Mouse (Mus musculus) kidney, postnatal 36 days (tissue): ENCODE measurements around the gene Upf2.
"Not testable (repeated sequence)": the region's sequence is repeated elsewhere in the genome, so short reads cannot be mapped to it uniquely, and the experiment has no call there.

ENCODE experiments used
- DNase-seq, 2 experiments: peaks; one replicate each; pipeline ENCODE4 v3.0.0; 2021 to 2022; ENCODE audit warnings: mixed read lengths in 2 of 2

Gene Upf2

DNA sequence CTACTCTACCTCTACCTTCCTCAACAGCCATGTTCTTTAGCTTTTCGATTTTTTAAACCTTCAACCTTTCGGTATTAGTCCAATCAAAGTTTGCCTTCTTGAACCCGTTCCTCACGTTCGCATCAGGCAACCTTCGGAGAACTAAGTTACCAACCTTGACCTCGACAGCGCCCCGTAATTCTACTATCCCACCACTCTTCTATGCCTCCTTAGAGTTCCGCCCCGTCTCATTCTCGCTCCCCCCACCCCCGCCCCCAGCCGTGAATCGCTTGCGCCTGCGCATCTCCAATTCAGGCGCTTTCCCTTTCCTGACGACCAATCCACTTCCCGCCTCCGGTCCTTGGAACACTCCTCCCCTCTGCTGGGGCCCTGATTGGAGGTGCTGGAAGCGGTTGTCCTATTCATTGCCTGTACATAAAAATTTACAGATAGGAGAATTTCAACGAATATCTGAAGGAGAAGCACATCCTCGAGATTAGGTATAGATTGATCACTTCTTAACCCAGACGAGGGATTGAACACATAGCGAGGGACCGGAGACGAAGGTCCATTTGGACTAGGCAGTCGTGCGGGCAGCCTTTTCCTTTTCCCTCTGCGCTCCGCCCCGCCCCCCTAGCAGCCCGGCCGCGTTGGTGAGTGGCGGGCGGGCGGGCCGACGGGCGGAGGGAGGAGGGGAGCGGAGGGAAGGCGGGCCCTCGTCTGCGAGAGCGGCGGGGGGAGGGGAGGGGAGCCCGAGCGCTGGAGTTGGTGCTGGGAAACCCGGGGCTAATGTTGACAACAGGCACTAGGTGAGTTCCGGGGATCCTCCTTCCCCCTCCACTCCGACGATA, at the start of gene Upf2:
TSS of gene Upf2 (plus strand) at position 704 of the 830 bp plus-strand sequence.
- peak; percentile 97 to 99 for DNase-seq

DNA sequence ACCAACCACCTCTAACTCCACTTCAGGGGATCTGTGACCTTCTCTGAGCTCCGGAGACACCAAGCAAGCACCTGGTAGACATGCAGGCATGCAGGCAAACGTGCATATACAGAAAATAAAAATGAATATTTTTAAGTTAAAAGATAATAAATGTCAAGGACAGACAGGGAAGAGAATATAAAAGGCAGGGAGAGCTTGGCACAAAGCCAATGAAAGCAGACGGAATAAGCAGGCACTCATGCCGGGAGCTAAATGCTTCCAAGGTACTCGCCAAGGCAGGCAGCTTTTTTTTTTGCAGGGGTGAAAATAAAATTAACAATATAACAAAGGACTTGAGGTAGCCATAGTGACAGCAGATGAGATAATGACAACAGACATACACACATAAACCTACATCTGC, 45.2 kb upstream of the Upf2 start:
- peak; percentile 28 to 36 for DNase-seq

DNA sequence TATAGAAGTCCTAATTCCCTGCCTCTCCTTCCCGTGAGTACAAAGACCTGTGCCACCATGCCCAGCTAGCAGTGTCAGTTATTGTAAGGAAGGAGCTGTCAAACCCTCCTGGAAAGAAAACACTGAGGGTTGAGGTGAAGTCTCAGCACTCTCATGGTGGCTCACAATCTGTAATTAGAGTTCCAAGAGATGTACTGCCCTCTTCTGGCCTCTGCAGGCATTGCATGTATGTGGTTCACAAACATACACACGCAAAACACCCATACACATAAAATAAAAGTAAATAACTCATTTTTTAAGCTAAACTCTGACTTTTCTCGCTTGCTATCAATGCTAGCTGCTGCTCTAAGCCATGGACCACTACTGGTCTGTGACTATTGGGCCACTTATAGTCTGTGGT, 44.6 kb upstream of the Upf2 start:
- DNase-seq, result peak; percentile 29 to 78

DNA sequence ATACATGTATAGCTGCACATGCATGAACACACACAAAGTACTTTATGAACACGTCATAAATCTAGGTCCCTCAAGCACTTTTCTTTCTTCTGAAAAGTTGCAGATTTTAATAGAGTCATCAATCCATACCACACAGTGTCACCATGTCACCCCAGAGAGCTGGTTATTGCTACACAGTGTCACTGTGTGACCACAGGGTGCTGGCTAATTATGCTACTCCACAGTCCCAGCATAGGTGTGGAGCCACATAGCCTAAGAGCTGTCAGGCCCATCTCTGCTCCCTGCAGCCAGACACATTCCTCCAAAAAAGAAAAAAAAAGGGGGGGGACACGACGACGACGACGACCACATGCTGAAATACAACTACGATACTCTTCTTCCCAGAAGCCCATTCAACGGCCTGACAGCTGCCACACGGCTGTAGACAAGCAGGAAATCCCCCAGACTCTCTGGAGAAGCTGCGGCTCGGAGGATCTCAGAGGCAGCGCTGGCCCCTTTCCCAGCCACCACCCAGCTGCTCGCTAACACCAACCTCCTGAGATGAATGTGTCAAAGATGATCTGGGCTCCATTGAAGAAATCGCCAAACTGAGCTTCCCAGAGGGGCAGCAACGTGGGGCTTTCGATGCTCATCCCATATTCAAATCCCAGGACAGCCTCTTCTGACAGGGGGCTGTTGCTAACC, 39.8 kb upstream of the Upf2 start:
- DNase-seq, result no peak

DNA sequence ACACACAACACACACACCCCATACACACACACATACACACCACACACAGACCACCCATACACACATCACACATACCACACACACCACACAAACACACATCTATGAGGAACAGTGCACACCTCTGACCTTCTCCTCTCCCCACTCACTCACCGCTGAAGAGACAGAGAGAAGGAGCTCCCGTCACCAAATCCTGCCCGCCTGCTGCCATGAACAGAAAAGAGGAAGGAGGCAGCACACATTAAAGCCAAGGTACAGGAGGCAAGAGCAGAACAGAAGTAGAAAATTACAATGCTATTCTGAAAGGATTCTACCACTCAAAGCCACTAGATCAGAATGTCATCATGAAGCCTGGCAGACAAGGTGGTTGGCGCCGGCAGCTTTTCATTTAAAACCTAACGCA, 28.4 kb upstream of the Upf2 start:
- DNase-seq, result no peak

DNA sequence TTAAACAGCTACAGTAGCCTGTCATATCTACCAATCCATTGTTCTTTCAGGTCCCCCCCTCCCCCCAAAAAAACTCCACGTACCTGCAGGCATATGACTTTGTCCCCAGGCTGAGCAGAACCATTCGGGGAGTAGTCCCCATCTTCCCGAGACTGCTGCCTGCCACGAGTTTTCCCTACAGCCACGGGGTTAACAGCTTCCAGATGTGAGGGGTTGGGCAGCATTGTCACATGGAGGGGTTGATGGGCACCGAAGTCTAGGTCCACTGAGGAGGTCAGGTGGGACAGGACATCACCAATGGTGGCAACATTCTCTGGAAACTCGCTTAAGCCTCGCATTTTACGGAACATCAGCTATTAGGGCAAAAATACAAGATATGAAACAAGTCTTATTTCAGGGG, 27.5 kb upstream of the Upf2 start:
- no peak for DNase-seq

DNA sequence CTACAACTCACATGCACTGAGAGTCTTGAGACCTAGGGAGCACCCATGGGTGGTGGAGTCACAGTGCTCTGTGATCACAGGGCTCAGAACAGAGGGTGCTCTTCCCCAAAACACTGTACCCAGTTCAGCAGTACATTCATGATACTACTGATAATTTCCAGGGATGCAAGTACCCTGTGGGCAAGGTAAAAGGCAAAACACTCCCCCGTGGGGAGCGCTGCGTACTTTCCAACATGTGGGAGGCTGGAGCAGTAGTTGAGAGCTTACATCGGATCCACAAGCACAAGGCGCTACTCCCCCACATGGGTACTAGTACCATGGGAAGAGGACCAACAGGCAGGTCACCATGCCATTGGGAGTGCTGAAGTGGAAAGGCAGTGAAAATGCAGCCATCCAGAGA, 23.8 kb upstream of the Upf2 start:
- DNase-seq, result no peak

DNA sequence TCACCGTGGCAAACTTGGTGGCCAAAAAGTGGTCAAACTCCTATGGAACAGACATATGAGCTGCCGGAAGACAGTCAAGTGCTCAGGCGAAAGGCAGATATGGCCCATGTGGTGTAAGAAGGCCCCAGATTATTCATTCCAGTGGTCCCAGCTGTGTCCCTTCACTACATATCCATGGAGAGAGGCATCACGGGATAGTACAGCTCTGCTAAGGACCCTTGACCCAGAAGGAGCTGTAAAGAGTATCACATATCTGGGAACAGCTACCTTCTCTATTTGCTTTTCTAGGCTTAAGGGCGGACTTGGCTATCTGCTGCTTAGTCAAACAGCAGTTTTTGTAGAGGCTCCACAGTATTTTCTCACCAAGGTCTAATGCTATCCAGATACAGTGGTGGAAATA, 21.5 kb upstream of the Upf2 start:
- DNase-seq, result no peak

DNA sequence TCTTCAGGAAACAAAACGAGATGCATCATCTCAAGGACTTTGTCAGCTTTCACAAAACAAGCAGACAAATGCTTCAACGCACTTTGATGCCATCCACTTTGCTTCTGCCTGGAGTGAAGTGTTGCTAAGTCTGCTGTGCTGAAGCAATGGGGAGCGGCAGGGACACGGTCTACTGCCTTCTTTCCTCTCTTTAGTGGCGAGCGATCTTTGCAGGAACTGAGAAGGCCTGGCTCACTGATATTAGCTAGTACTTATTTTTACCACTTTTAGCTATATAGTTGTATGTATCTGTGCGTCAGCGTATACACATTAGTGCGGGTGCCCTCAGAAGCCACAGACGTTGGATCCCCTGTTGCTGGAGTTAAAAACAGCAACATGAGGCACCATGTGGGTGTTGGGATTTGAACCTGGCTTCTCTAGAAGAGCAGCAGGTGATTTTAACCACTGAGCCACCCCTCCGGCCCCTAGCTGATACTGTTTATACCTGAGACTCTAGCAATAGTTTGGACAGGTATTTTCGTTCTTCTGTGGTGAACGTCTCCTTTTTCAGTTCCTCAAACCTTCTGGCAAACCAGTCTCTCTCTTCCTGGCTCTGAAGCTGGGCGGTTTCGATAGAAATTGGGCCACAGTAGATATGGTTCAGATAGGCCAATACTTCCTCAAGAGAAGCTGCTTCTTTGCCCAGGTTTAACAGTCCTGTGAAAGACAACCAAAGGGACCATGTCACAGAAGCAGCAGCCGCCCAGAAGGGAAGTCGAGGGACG, 20.8 kb upstream of the Upf2 start:
- no peak for DNase-seq

DNA sequence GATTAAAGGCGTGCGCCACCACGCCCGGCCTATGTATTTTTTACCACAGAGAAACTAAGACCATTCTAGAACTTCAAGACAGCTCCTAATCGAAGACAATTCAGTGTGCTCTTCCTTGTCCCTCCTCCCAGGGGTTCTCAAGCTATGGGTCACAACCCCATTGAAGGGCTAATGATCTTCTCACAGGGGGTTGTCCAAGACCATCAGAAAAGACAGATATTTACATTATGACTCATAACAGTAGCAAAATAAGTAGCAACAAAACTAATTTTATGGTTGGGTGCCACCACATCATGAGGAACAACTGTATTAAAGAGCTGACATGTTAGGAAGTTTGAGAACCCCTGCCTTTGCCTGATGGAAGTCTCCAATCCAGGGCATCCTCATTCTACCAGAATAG, 19.3 kb upstream of the Upf2 start:
- no peak for DNase-seq

DNA sequence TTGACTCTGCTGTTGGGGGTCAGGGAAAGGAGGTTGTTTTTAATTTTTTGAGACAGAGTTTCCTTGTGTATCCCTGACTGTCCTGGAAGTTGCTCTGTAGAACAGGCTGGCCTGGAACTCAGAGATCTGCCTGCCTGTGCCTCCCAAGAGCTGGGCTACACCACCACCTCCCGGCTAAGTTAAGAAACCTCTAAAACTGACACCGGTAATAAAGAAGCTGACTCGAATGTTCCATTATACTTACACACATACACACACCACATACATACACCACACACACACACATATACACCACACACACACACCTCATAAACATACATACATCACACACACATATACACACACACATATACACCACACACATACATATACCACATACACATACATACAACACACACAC, 16.3 kb upstream of the Upf2 start:
- DNase-seq, result no peak

DNA sequence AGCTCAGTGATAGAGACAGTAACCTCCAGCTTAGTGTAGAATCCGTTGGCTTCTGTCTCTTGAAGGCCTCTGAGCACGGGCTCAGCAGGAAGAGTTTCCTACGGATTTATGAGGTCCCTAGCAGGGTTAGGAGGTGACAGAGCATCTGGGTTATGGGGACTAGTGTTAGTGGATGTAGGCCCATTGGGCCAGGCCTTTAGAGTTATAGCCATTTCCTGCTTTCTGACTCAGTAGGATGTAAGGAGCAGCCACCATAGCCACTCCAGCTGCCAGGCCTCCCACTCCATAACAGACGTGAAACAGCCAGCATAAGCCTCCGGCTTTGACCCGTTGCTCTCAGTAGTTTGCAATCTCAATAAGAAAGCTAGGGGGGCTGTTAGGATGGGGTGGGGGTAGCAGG, 15.2 kb upstream of the Upf2 start:
- no peak for DNase-seq

DNA sequence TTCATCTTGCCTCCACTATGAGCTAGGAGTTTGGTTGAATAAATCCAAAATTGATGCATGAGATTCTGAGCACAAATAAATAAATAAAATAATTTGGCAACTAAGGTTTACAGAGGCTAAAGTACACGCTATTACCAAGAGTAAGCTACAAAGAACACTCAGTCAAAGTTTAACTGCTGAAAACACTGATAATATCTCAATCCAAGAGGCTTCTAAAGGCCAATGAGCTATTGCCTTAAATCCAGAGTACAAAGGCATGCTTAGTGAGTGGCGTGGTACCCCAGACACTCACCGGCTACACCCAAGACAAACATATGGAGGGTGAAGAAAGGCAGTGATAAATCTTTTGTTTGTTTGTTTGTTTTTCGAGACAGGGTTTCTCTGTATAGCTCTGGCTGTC, 14.7 kb upstream of the Upf2 start:
- DNase-seq, result peak in 1 of 2 experiments; percentile 33

DNA sequence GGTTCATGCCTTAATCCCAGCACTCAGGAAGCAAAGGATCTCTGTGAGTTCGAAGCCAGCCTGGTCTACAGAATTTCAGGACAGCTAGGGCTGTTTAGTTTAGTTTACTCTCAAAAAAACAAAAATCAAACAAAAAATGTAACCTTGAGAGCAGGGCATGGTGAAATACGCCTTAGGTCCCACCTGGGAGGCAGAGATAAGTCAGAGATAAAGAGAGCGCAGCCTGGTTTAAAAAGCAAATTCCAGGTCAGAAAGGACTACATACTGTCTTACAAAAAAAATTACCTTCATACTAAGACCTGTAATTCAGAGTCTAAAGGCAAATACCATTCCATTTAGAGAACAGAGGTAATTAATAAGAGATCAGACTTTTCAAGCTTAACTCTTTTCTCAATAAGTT, 11.9 kb upstream of the Upf2 start:
- no peak for DNase-seq

DNA sequence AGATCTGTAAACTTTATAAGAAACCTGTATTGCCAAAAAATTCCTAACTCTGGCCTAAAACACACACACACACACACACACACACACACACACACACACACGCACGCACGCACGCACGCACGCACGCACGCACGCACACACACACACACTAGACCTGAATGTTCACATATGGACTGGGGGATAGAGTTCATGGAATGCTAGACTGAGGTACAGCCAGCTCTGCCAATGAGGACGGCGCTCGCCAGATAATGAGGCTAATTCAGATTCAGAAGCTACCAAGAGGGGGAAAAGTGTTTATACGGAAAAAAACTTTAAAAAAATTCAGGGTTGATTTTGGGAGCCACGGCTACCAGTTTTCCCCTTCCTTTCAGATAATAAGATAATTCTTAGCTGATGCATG, 11.4 kb upstream of the Upf2 start:
- no peak for DNase-seq

DNA sequence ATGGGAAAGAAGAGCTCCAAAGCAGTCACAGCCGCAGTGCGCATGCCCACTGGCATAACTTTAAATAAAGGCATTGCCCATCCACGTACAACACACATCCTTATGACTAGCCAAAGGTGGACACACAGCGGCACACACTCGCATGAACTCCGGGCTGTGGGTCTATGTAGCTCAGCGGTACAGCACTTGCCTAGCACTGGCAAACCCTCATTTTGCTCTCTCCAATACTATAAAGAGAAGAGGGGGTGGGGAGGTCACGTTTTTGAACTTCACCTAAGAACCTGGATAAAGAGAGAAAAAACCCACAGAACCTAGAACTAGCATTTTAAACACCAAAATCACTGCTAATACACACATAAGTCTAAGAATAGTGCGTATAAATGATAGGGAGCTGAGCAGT, 10.3 kb upstream of the Upf2 start:
- no peak for DNase-seq

DNA sequence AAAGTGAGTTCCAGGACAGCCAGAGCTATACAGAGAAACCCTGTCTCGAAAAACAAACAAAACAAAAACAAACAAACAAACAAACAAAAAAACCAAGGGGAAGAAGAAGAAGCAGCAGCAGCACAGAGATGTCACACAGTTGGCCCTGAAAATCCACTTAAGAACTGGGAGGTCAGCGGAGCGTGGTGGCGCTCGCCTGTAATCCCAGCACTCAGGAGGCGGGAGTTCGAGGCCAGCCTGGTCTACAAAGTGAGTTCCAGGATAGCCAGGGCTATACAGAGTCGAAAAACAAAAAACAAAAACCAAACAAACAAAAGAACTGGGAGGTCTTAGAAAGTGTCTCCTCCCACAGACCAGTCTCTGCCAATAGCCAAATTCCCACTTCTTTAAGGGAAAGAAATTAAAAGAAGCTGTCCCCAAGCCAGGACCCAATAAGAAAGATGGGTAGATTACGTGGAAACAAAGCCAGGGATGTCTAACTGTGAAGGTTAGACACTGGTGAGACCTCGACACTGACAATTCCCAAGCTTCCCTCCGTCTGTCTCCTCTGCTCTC, 9.3 kb upstream of the Upf2 start:
- peak; percentile 12 to 57 for DNase-seq

DNA sequence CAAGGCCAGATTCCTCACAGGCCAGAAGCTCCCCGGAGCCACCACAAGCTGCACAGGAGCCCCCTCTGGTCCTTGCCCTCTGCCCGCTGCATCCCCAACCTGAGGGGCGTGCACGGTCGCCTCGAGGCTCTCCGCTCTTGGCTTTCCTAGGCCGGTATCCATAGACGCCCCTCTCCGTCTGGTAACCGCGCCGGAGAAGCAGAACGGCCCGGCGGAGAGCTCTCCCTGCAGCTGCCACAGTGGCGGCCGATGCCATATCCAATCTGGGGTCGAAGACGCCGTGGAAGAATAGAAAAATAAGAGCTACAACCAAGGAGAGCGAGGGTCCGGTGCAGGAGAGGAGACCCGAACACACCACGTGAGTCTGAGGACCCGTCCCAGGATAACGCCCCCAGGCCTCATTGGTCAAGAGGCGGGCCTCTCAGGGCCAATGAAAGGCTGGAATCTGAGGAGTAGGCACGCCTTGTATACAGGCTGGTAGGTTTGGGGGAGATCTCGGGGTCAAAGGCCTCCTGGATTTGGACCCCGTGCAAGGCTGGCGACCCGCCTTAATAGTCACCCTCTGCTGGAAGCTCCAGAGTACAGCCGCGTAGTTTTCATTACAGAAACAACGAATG, 8.7 kb upstream of the Upf2 start, which contains the start of gene Dhtkd1:
TSS of gene Dhtkd1 (minus strand) at position 377 of the 617 bp plus-strand sequence.
- peak; percentile 88 to 91 for DNase-seq

DNA sequence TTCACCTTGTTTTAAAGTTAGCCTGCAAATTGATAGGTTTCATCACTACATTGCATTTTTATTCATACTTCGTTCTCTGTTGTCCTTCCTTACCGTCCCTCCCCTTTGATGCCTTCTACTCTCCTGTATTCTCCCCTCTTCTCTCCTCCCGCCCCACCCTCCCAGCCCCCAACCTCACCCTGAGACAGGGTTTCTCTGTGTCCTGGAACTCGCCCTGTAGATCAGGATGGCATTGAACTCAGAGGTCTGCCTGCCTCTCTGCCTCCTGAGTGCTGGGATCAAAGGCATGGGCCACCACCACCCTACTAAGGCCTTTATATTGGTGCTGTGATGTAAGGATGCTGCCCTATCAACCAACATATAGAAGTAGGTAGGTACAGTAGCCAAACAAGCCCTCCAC, 8.2 kb upstream of the Upf2 start:
- DNase-seq, result no peak

DNA sequence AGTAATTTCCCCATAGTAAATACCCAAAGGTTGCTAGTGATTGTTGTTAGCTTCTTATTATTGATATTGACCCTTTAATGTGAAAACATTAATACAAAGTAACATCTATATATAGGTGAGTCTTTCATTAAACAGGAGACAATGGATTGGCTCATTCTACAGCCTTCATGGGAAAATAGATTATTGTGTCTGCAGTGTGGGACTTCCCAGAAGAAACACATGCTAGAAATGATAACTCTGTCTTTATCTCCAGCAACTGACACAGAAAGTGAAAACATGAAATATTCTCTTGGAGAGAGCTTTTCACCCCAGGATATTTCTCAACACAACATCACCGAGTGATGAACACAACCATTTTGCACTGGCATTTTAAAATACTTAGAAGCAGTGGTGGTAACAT, 5.6 kb upstream of the Upf2 start:
- no peak for DNase-seq

DNA sequence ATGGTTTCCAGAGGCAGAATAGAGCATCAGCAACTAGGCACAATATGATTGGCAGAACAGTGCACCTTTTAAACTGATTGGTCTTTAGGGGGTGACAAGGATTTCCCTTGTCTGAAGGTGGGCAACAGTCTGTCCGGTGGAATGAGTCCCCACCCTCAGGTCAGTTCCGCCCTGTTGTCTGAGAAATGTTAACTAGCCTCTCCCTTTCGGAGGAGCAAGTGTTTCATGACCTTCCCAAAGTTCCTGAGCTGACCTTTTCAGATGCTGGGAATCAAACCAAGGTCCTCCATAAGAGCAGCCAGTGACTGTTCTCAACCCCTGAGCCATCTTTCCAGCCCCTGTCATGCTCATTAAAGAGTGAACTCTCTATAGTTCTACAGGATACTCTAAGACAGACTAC, 4.4 kb upstream of the Upf2 start:
- no peak for DNase-seq

DNA sequence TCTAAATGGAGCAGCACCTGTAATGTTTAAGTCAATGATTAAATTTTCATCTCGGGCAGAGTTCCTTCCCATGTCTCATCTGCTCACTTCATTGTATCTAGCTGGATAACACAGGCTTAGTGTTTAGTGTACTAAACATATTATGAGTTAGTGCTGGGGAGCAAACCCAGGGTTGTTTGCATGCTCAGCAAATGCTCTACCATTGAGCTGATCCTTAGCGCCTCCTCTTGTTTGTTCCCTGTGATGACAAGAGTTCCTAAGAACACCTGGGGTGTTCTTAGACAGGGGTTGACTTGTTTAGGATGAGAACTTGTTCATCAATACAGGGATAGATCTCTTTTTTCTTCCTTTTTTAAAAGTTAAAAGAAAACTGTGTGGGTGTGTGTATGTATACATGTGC, 2.3 kb upstream of the Upf2 start:
- DNase-seq, result no peak

DNA sequence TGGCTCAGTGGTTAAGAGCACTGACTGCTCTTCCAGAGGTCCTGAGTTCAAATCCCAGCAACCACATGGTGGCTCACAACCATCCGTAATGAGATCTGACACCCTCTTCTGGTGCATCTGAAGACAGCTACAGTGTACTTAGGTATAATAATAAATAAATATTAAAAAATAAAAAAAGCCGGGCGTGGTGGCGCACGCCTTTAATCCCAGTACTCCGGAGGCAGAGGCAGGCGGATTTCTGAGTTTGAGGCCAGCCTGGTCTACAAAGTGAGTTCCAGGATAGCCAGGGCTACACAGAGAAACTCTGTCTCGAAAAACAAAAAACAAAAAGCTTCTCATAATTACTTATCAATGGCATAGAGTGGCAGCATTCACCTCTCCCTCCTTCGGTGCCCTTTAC, 1.4 kb upstream of the Upf2 start:
- DNase-seq, result not testable (repeated sequence)
